Mouse (Mus musculus) cerebellum, adult 2 months (tissue): ENCODE data around the gene Abca7. TPM values are rescaled to one million over a fixed set of nuclear protein-coding genes. Genes with fewer than 3 reads are reported as not detected.

ENCODE experiments used
- DNase-seq, 2 experiments: peaks; one replicate each; pipeline ENCODE4 v3.0.0; 2021
- H3K27ac ChIP-seq: fragments of 200-500 bp; 2 replicates; pipeline ENCODE4 v1.5.1; 2012; ENCODE audit warnings: low read length, control low read depth, inconsistent platforms; ENCODE audit not compliant: insufficient read depth
- H3K27me3 ChIP-seq: fragments of 200-500 bp; 2 replicates; pipeline ENCODE4 v1.6.1; 2012; ENCODE audit warnings: inconsistent platforms, mild to moderate bottlenecking, low read length, moderate library complexity; ENCODE audit not compliant: control insufficient read depth, insufficient read depth
- H3K4me1 ChIP-seq: fragments of 200-500 bp; 2 replicates; pipeline ENCODE4 v1.6.1; 2011; ENCODE audit warnings: low read length; ENCODE audit not compliant: control insufficient read depth, insufficient read depth
- H3K4me3 ChIP-seq: fragments of 200-500 bp; replicated peaks from 2 replicates; pipeline ENCODE3; 2011; ENCODE audit warnings: mild to moderate bottlenecking, low read depth, low read length, control low read depth; ENCODE audit not compliant: insufficient read depth
- CTCF ChIP-seq: fragments of 200-500 bp; IDR thresholded peaks from 2 replicates; pipeline ENCODE4 v1.5.1; 2011; ENCODE audit warnings: low read depth, mild to moderate bottlenecking, control low read depth, low read length, moderate library complexity, borderline replicate concordance; ENCODE audit not compliant: insufficient read depth
- POLR2A ChIP-seq: fragments of 200-500 bp; IDR thresholded peaks from 2 replicates; pipeline ENCODE4 v1.6.1; 2011; ENCODE audit warnings: low read length, control low read depth, borderline replicate concordance; ENCODE audit not compliant: insufficient read depth
- WGBS: fragments of 180-500 bp; shearing (Covaris S2); methylation state at CpG from one replicate; pipeline ENCODE4 v1.1.7; 2018; 5-methylcytosine and 5-hydroxymethylcytosine counted together
- polyA plus RNA-seq: library from polyadenylated mRNA; depleted of rRNA; stranded (reverse); fragments of >200 nt; gene quantifications from 2 replicates; pipeline ENCODE4 v1.2.3, GENCODE M21; 2012

Gene Abca7
- polyA plus RNA-seq, 1 experiment, result 31.1 TPM

GRCm38 (mm10) chr10:80016511-80016910 lies 20.2 kb downstream of the Abca7 start, which contains the start of gene Arhgap45:
Arhgap45 (plus strand) TSS chr10:80016653.
- H3K27me3 ChIP-seq, result no peaks in the 10 kb centered on the region
- H3K4me3 ChIP-seq, result no peak within 1 kb of the TSS
- no peaks in the 10 kb centered on the region for H3K4me1 ChIP-seq
- no peak for DNase-seq
- TF ChIP-seq CTCF (no peak), POLR2A (no peak)
- H3K27ac ChIP-seq, result no peak within 1 kb of the TSS
- WGBS, result 68% methylated on average over 11 of the region's 11 CpGs

GRCm38 (mm10) chr10:80016931-80017330 lies 20.6 kb downstream of the Abca7 start:
- no peaks in the 10 kb centered on the region for H3K4me1 ChIP-seq
- 85% methylated on average over 10 of the region's 10 CpGs for WGBS
- TF ChIP-seq CTCF, result no peak
- TF ChIP-seq POLR2A, result no peak
- DNase-seq, result no peak
- H3K4me3 ChIP-seq, result no peak overlapping the region
- H3K27ac ChIP-seq, result no peak overlapping the region
- no peaks in the 10 kb centered on the region for H3K27me3 ChIP-seq

GRCm38 (mm10) chr10:80017361-80017760 lies 21.1 kb downstream of the Abca7 start:
- TF ChIP-seq CTCF (no peak), POLR2A (no peak)
- WGBS, result 82% methylated on average over 3 of the region's 3 CpGs
- no peak for DNase-seq
- Histone ChIP-seq H3K27me3 (no peaks in the 10 kb centered on the region), H3K27ac (no peak overlapping the region), H3K4me3 (no peak overlapping the region), H3K4me1 (no peaks in the 10 kb centered on the region)

GRCm38 (mm10) chr10:80017771-80018170 lies 21.5 kb downstream of the Abca7 start:
- Histone ChIP-seq H3K27ac (no peak overlapping the region), H3K27me3 (no peaks in the 10 kb centered on the region), H3K4me3 (no peak overlapping the region), H3K4me1 (no peaks in the 10 kb centered on the region)
- WGBS, result 79% methylated on average over 14 of the region's 14 CpGs
- no peak for DNase-seq
- TF ChIP-seq POLR2A (no peak), CTCF (no peak)

DNA sequence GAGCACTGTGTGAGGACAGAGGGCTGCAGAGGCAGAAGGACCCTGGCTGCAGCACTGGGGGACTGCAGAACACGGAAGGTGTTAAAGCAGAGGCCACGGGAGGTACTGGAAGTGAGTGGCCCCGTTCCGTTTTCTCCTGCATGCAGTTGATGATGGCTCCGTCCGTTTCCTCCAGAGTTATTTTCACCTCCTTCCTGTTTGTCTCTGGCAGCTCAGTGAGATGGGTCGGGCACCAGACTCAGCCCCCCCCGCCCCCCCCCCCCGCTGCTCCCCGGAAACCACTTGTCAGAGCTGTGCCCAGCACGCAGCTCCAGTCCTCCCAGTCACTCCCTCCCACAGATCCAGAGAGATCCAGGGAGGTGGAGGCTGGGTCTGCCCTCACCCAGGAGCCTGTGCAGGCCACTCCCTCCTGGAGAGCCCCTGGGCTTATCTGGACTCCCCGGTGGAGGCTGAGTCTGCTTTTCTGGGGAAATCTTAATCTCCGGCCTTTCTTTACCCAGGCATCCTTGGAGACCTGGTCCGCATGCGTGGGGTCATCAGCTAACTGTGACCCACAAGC lies 22.5 kb downstream of the Abca7 start:
- H3K27ac ChIP-seq, result no peak overlapping the region
- 11% methylated on average over 15 of the region's 15 CpGs for WGBS
- no peak for TF ChIP-seq POLR2A
- TF ChIP-seq CTCF, result no peak
- no peak for DNase-seq
- H3K27me3 ChIP-seq, result no peaks in the 10 kb centered on the region
- no peaks in the 10 kb centered on the region for H3K4me1 ChIP-seq
- H3K4me3 ChIP-seq, result no peak overlapping the region

GRCm38 (mm10) chr10:80019471-80020131 lies 23.3 kb downstream of the Abca7 start:
- Histone ChIP-seq H3K27ac (no peak overlapping the region), H3K4me1 (no peaks in the 10 kb centered on the region), H3K4me3 (no peak overlapping the region), H3K27me3 (no peaks in the 10 kb centered on the region)
- 10% methylated on average over 20 of the region's 20 CpGs for WGBS
- TF ChIP-seq CTCF, result no peak
- no peak for TF ChIP-seq POLR2A
- DNase-seq, result no peak

- no peak for TF ChIP-seq POLR2A
- TF ChIP-seq CTCF, result no peak
- H3K4me3 ChIP-seq, result no peak overlapping the region
- DNase-seq, result no peak
- no peak overlapping the region for H3K27ac ChIP-seq
- H3K27me3 ChIP-seq, result no peaks in the 10 kb centered on the region
- 36% methylated on average over 11 of the region's 11 CpGs for WGBS
- no peaks in the 10 kb centered on the region for H3K4me1 ChIP-seq
These were observed 23.9 kb downstream of the Abca7 start for GRCm38 (mm10) chr10:80020191-80020590.
